Mouse (Mus musculus) liver, embryonic 14.5 days (tissue): ENCODE measurements around the gene Tpm1. TPM values are rescaled to one million over a fixed set of nuclear protein-coding genes. Genes with fewer than 3 reads are reported as not detected.

Experiments
- ATAC-seq: fragments of 200-750 bp; cut with Nextera tagmentation; 2 replicates; pipeline ENCODE4 v1.8.0; 2017; ENCODE audit warnings: moderate number of reproducible peaks, mild to moderate bottlenecking, moderate library complexity; ENCODE audit not compliant: insufficient read depth
- DNase-seq, 3 experiments: peaks; one replicate each; pipeline ENCODE4 v3.0.0-alpha.2; 2012 to 2013; ENCODE audit warnings: low read depth in 3 of 3, low spot score in 3 of 3
- H3K27ac ChIP-seq: fragments of 300-500 bp; sonication (generic); 2 replicates; pipeline ENCODE4 v1.5.1; 2014; ENCODE audit warnings: moderate library complexity, mild to moderate bottlenecking, control low read depth, inconsistent platforms
- H3K27me3 ChIP-seq: fragments of 300-500 bp; sonication (generic); 2 replicates; pipeline ENCODE4 v1.6.1; 2014; ENCODE audit warnings: mild to moderate bottlenecking, low read length, moderate library complexity; ENCODE audit not compliant: control insufficient read depth, insufficient read depth
- H3K36me3 ChIP-seq: fragments of 300-500 bp; sonication (generic); replicated peaks from 2 replicates; pipeline ENCODE4 v1.6.1; 2014; ENCODE audit warnings: low read depth; ENCODE audit not compliant: control insufficient read depth, insufficient read depth
- H3K4me1 ChIP-seq, 2 experiments: fragments of 200-500 bp in 1 of 2; fragments of 300-500 bp in 1 of 2; sonication (generic) in 1 of 2; replicated peaks; 2 replicates each; pipeline ENCODE4 v1.6.1; 2012 to 2014; ENCODE audit warnings: antibody characterized with exemption in 1 of 2, inconsistent platforms in 1 of 2, low read length in 1 of 2; ENCODE audit not compliant: control insufficient read depth in 2 of 2, insufficient read depth in 2 of 2
- H3K4me2 ChIP-seq: fragments of 300-500 bp; sonication (generic); 2 replicates; pipeline ENCODE4 v1.6.1; 2014; ENCODE audit warnings: low read depth, mild to moderate bottlenecking, control low read depth, moderate library complexity
- H3K4me3 ChIP-seq, 2 experiments: fragments of 200-500 bp in 1 of 2; fragments of 300-500 bp in 1 of 2; sonication (generic) in 1 of 2; 2 replicates each; pipeline ENCODE4 v1.5.1; 2012 to 2014; ENCODE audit warnings: low read depth in 2 of 2, low read length in 2 of 2, mild to moderate bottlenecking in 2 of 2, control low read depth in 1 of 2, inconsistent platforms in 1 of 2, moderate library complexity in 1 of 2; ENCODE audit not compliant: insufficient read depth in 1 of 2
- H3K9ac ChIP-seq: fragments of 300-500 bp; sonication (generic); replicated peaks from 2 replicates; pipeline ENCODE4 v1.6.1; 2014; ENCODE audit warnings: mild to moderate bottlenecking, control low read depth, moderate library complexity
- H3K9me3 ChIP-seq: fragments of 300-500 bp; sonication (generic); 2 replicates; pipeline ENCODE4 v1.6.1; 2016; ENCODE audit warnings: low read length, mixed read lengths; ENCODE audit not compliant: control insufficient read depth
- CTCF ChIP-seq: IDR thresholded peaks from 2 replicates; pipeline ENCODE4 v1.5.1; 2016; ENCODE audit warnings: antibody characterized with exemption, low read depth, control low read depth
- EP300 ChIP-seq: IDR thresholded peaks from 2 replicates; pipeline ENCODE4 v1.6.1; 2016; ENCODE audit warnings: antibody characterized with exemption, low read depth
- WGBS: fragments of 180-500 bp; shearing (Covaris S2); extraction: QIAGEN DNeasy Blood & Tissue Kit; methylation state at CpG from one replicate; pipeline ENCODE4 v1.1.7; 2014; ENCODE audit not compliant: insufficient replicate concordance; 5-methylcytosine and 5-hydroxymethylcytosine counted together
- polyA plus RNA-seq, 2 experiments: library from polyadenylated mRNA; depleted of rRNA in 1 of 2; stranded (reverse) in 1 of 2; unstranded in 1 of 2; fragments of >200 nt; fragmentation: Nextera tagmentation in 1 of 2; extraction: Ambion mirVana in 1 of 2; gene quantifications; 2 replicates each; pipeline versions ENCODE4 v1.2.1 to v1.2.3; 2012 to 2014

Gene Tpm1
- polyA plus RNA-seq, 2 experiments: 87.4 to 113 TPM

DNA sequence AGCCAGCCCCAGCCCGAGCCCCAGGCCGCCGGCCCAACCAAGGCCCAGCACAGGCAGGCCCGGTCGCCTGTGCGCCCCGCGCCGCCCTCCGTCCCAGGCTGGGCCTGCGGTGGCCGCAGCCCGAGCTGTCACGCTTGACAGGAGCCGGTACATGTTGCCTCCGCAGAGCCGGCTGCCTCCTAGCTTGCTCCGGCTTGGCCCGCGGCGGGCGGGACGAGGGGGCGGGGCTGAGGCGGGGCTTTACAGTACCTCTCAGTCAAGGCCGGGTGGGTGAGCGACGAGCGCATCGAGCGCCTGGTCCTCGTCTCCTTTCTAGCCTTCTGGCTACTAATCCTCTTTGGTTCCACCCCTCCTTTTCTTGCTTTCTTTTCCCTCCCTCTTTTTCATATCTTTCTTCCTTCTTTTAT, 74.0 kb downstream of the Tpm1 start, which contains the start of gene Lactb:
Lactb (minus strand) TSS at position 246 of the 407 bp plus-strand sequence.
- Histone ChIP-seq H3K27me3 (no peaks in the 10 kb centered on the region), H3K4me2 (peak within 1 kb of the TSS; percentile 88), H3K36me3 (no peaks in the 10 kb centered on the region), H3K4me1 (peaks cover 0 to 6% of the 10 kb centered on the region in 2 experiments; a peak in 3 of 4 replicates), H3K9me3 (no peaks in the 10 kb centered on the region), H3K27ac (peak within 1 kb of the TSS; percentile 30), H3K9ac (peak within 1 kb of the TSS; percentile 56), H3K4me3 (peak within 1 kb of the TSS; percentile 77 to 82)
- 2% methylated on average over 32 of the region's 32 CpGs for WGBS
- TF ChIP-seq EP300 (no peak), CTCF (no peak)
- DNase-seq (peak; percentile 75 to 80 (median 80)), ATAC-seq (peak; percentile 98)

DNA sequence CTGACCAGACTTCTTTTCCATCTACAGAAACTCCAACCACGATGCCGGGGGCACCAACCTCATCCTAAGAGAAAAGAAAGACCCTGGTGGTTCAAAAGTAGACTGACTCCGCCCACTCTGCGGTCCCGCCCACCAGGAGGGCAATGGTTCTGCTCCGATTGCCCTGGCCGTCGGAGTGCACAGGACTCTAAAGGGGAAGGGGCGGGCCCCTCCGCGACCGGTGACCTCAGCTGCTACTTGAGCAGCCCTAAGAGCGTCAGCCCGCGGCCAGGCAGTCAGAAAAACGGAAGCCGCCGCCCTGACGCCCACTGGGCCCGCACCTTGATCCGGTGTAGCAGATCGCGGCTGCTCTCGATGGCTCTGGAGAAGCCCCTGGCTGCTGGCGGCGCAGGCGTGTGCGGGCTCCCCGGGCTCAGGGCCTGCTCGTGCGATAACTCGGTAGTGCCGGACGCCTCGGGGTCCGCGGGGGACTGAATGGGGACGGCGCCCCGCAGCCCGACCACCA, 74.4 kb downstream of the Tpm1 start:
- TF ChIP-seq EP300: no peak
- TF ChIP-seq CTCF: no peak
- H3K27ac ChIP-seq: peak overlapping the region; percentile 30
- WGBS: under 1% methylated on average over 41 of the region's 41 CpGs
- H3K4me3 ChIP-seq: peak overlapping the region; percentile 77 to 82
- H3K4me1 ChIP-seq: peaks cover 0 to 6% of the 10 kb centered on the region in 2 experiments; a peak in 3 of 4 replicates
- H3K4me2 ChIP-seq: peak overlapping the region; percentile 88
- H3K27me3 ChIP-seq: no peaks in the 10 kb centered on the region
- ATAC-seq: peak; percentile 83
- DNase-seq: peak; percentile 64 to 70 (median 64)
- H3K9ac ChIP-seq: peak overlapping the region; percentile 56
- H3K9me3 ChIP-seq: no peaks in the 10 kb centered on the region
- H3K36me3 ChIP-seq: no peaks in the 10 kb centered on the region

Other genes with a start within 250 kb of the Tpm1 start
- gene Aph1c, start 214.7 kb downstream of the Tpm1 start, polyA plus RNA-seq (2012; rRNA removed): 0.77 and 0.80 TPM in 2 replicates
- 2.4 and 2.5 TPM in 2 replicates for gene Aph1c, start 214.7 kb downstream of the Tpm1 start, polyA plus RNA-seq (2014; fragmentation: Nextera tagmentation; extraction: Ambion mirVana)
- gene Rab8b, start 129.7 kb downstream of the Tpm1 start, polyA plus RNA-seq (2012; rRNA removed): 15.1 and 20.6 TPM in 2 replicates
- gene Rab8b, start 129.7 kb downstream of the Tpm1 start, polyA plus RNA-seq (2014; fragmentation: Nextera tagmentation; extraction: Ambion mirVana): 17.9 and 18.3 TPM in 2 replicates
- gene Rps27l, start 103.3 kb downstream of the Tpm1 start, polyA plus RNA-seq (2012; rRNA removed): 176 and 238 TPM in 2 replicates
- gene Rps27l, start 103.3 kb downstream of the Tpm1 start, polyA plus RNA-seq (2014; fragmentation: Nextera tagmentation; extraction: Ambion mirVana): 612 and 652 TPM in 2 replicates
- 3.8 and 5.6 TPM in 2 replicates for gene Lactb, start 73.9 kb downstream of the Tpm1 start, polyA plus RNA-seq (2012; rRNA removed)
- 6.8 and 7.7 TPM in 2 replicates for gene Lactb, start 73.9 kb downstream of the Tpm1 start, polyA plus RNA-seq (2014; fragmentation: Nextera tagmentation; extraction: Ambion mirVana)